Mouse (Mus musculus) CD4-positive, CD25-positive, alpha-beta regulatory T cell, adult 2 months (primary cell): ENCODE results near the gene Hipk4.

Experiments
- DNase-seq: peaks from one replicate; pipeline ENCODE4 v3.0.0-alpha.2; 2012; ENCODE audit warnings: low read depth, low spot score

Hipk4 gene

GRCm38 (mm10) chr7:27540521-27540920 is 17.5 kb downstream of the Hipk4 start:
- DNase-seq = no peak

GRCm38 (mm10) chr7:27540935-27541334 is 17.9 kb downstream of the Hipk4 start:
- DNase-seq = no peak

- DNase-seq = peak; percentile 94
Measured at GRCm38 (mm10) chr7:27541431-27541830, 18.4 kb downstream of the Hipk4 start.

- peak; percentile 39 for DNase-seq
Measured at GRCm38 (mm10) chr7:27541922-27542321, 18.9 kb downstream of the Hipk4 start.

- peak; percentile 89 for DNase-seq
Measured at GRCm38 (mm10) chr7:27542392-27543033, 19.4 kb downstream of the Hipk4 start.

- DNase-seq = no peak
Measured at GRCm38 (mm10) chr7:27543065-27543464, 20.0 kb downstream of the Hipk4 start.

- no peak for DNase-seq
Measured at GRCm38 (mm10) chr7:27543851-27544250, 20.8 kb downstream of the Hipk4 start.

- DNase-seq = peak; percentile 93
Measured at GRCm38 (mm10) chr7:27544675-27545370, 21.8 kb downstream of the Hipk4 start.

GRCm38 (mm10) chr7:27549597-27549996 is 26.5 kb downstream of the Hipk4 start:
- no peak for DNase-seq

GRCm38 (mm10) chr7:27552070-27552469 is 29.0 kb downstream of the Hipk4 start:
- no peak for DNase-seq

- DNase-seq = peak; percentile 98
Measured at GRCm38 (mm10) chr7:27552931-27553513, 30.0 kb downstream of the Hipk4 start, which contains the start of the genes Pld3 and 2310022A10Rik. Gene Pld3, minus strand, starts transcription at chr7:27553218. Gene 2310022A10Rik, plus strand, starts transcription at chr7:27553233.

GRCm38 (mm10) chr7:27560291-27560887 is 37.3 kb downstream of the Hipk4 start:
- no peak for DNase-seq

GRCm38 (mm10) chr7:27560978-27561377 is 37.9 kb downstream of the Hipk4 start:
- DNase-seq = no peak

GRCm38 (mm10) chr7:27569580-27570224 is 46.6 kb downstream of the Hipk4 start:
- no peak for DNase-seq

- DNase-seq = no peak
Measured at GRCm38 (mm10) chr7:27572133-27572532, 49.1 kb downstream of the Hipk4 start.

GRCm38 (mm10) chr7:27574124-27574880 is 51.2 kb downstream of the Hipk4 start:
- no peak for DNase-seq

- DNase-seq = peak; percentile 69
Measured at GRCm38 (mm10) chr7:27576914-27577313, 53.8 kb downstream of the Hipk4 start.

- no peak for DNase-seq
Measured at GRCm38 (mm10) chr7:27577589-27577988, 54.5 kb downstream of the Hipk4 start.

GRCm38 (mm10) chr7:27578465-27578864 is 55.4 kb downstream of the Hipk4 start:
- DNase-seq = no peak

GRCm38 (mm10) chr7:27580380-27581174 is 57.5 kb downstream of the Hipk4 start:
- no peak for DNase-seq
